Mouse (Mus musculus) thymus, postnatal 25 days (tissue): ENCODE measurements around the gene Nav2.

Experiments used
- DNase-seq: peaks from one replicate; pipeline ENCODE4 v3.0.0; 2022

Nav2 gene

GRCm38 (mm10) chr7:48908521-48909341, at the start of gene Nav2:
Gene Nav2, plus strand, starts transcription at chr7:48908716.
- peak; percentile 24 for DNase-seq

- DNase-seq: no peak
These were observed 49.2 kb upstream of the Nav2 start for GRCm38 (mm10) chr7:48859362-48859761.

GRCm38 (mm10) chr7:48860948-48861347, 47.6 kb upstream of the Nav2 start:
- DNase-seq: no peak

GRCm38 (mm10) chr7:48861796-48862195, 46.7 kb upstream of the Nav2 start:
- DNase-seq: no peak

- DNase-seq: no peak
These were observed 44.3 kb upstream of the Nav2 start for GRCm38 (mm10) chr7:48864199-48864598.

- no peak for DNase-seq
These were observed 43.7 kb upstream of the Nav2 start for GRCm38 (mm10) chr7:48864671-48865458.

GRCm38 (mm10) chr7:48867576-48867975, 40.9 kb upstream of the Nav2 start:
- DNase-seq: no peak

- DNase-seq: no peak
These were observed 38.4 kb upstream of the Nav2 start for GRCm38 (mm10) chr7:48870144-48870543.

GRCm38 (mm10) chr7:48870579-48871180, 37.8 kb upstream of the Nav2 start:
- DNase-seq: no peak

GRCm38 (mm10) chr7:48871292-48871691, 37.2 kb upstream of the Nav2 start:
- no peak for DNase-seq

- no peak for DNase-seq
These were observed 33.4 kb upstream of the Nav2 start for GRCm38 (mm10) chr7:48875096-48875495.

- DNase-seq: peak; percentile 40
These were observed 32.0 kb upstream of the Nav2 start for GRCm38 (mm10) chr7:48876526-48876925.

GRCm38 (mm10) chr7:48877786-48878390, 30.6 kb upstream of the Nav2 start:
- no peak for DNase-seq

- DNase-seq: no peak
These were observed 28.9 kb upstream of the Nav2 start for GRCm38 (mm10) chr7:48879574-48879973.

- peak; percentile 97 for DNase-seq
These were observed 27.7 kb upstream of the Nav2 start for GRCm38 (mm10) chr7:48880591-48881481.

- peak; percentile 78 for DNase-seq
These were observed 27.0 kb upstream of the Nav2 start, which contains the start of gene E2f8 for GRCm38 (mm10) chr7:48881486-48881885. Gene E2f8, minus strand, starts transcription at chr7:48881596.

- DNase-seq: no peak
These were observed 26.4 kb upstream of the Nav2 start for GRCm38 (mm10) chr7:48881971-48882609.

GRCm38 (mm10) chr7:48883525-48884265, 24.8 kb upstream of the Nav2 start:
- no peak for DNase-seq

- no peak for DNase-seq
These were observed 24.3 kb upstream of the Nav2 start for GRCm38 (mm10) chr7:48884266-48884611.

GRCm38 (mm10) chr7:48887973-48888372, 20.5 kb upstream of the Nav2 start:
- no peak for DNase-seq

- no peak for DNase-seq
These were observed 19.8 kb upstream of the Nav2 start for GRCm38 (mm10) chr7:48888751-48889150.
